Mouse (Mus musculus) liver, embryonic 14.5 days (tissue): Measurements from ENCODE around the gene Ngly1.

Source experiments
- CTCF ChIP-seq: IDR thresholded peaks from 2 replicates; pipeline ENCODE4 v1.5.1; 2016; ENCODE audit warnings: antibody characterized with exemption, low read depth, control low read depth
- EP300 ChIP-seq: IDR thresholded peaks from 2 replicates; pipeline ENCODE4 v1.6.1; 2016; ENCODE audit warnings: antibody characterized with exemption, low read depth

GRCm38 (mm10) chr14:16347505-16347904, 98.4 kb downstream of the Ngly1 start:
- TF ChIP-seq CTCF (no peak), EP300 (no peak)
